In the genomic region with DNA sequence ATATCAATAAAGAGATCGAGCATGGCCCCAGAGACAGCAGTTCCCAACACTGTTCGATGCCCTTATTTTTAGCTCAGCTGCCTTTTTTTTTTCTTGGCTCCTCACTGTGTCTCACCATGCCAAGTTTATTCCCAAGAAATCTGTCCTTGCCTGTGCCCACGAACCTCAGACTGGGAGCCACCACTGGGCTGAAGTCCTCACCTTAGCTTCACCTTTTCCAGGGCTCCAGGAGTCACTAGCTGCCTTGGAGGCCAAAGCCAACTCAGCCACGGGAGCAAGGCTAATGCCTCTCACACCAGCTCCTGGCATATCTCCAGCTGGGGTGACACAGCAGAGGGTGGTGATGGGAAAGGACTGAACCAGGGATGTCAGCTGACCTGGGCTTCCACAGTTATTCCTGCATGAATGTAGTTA, we compare ENCODE assay signal across 10 mouse cellular contexts. TPM values are rescaled to one million over a fixed set of nuclear protein-coding genes. Genes with fewer than 3 reads are reported as not detected.
DNase-seq lines count a peak whose midpoint lies in the region; ATAC-seq and TF ChIP-seq lines count a peak whose summit lies in the region.
"Had no signal": no experiment of that assay in that cellular context is flagged by ENCODE, and none has a peak within 500 bp of the region (broad histone marks: within the 10 kb centered on the region; RNA-seq: fewer than 3 reads in every experiment).

No protein-coding gene starts in this region.

- no peaks in the 10 kb centered on the region for H3K36me3 ChIP-seq in heart, postnatal 0 days (replicated peaks; ENCODE audit: control insufficient read depth, insufficient read depth, low read length)
- H3K36me3 ChIP-seq in midbrain, embryonic 16.5 days (ENCODE audit: control insufficient read depth, insufficient read depth, low read length) = no peaks in the 10 kb centered on the region
- H3K36me3 ChIP-seq: forebrain, embryonic 10.5 days; limb, embryonic 13.5 days had no signal

- H3K4me3 ChIP-seq in heart, postnatal 0 days (ENCODE audit: low read depth, low read length) = no peak overlapping the region
- H3K4me3 ChIP-seq in midbrain, embryonic 16.5 days (ENCODE audit: low read depth, low read length) = no peak overlapping the region
- H3K4me3 ChIP-seq: forebrain, embryonic 10.5 days; limb, embryonic 13.5 days had no signal

- peak overlapping the region; percentile 44; the same call in 1 of the 2 replicates for H3K27ac ChIP-seq in heart, postnatal 0 days (ENCODE audit: low read depth)
- no peak overlapping the region for H3K27ac ChIP-seq in midbrain, embryonic 16.5 days (ENCODE audit: low read length)
- H3K27ac ChIP-seq: forebrain, embryonic 10.5 days; limb, embryonic 13.5 days had no signal

- H3K4me1 ChIP-seq in heart, postnatal 0 days (ENCODE audit: control insufficient read depth, insufficient read depth) = peaks cover 7% of the 10 kb centered on the region
- H3K4me1 ChIP-seq in midbrain, embryonic 16.5 days (ENCODE audit: control insufficient read depth, insufficient read depth, low read length) = no peaks in the 10 kb centered on the region
- H3K4me1 ChIP-seq: forebrain, embryonic 10.5 days had no signal

- no peak for TF ChIP-seq CTCF in heart, postnatal 0 days (IDR thresholded peaks at IDR 0.05; ENCODE audit: low read depth)

- no peaks in the 10 kb centered on the region for H3K27me3 ChIP-seq in heart, postnatal 0 days (ENCODE audit: control insufficient read depth, insufficient read depth, low read length)
- H3K27me3 ChIP-seq in midbrain, embryonic 16.5 days (ENCODE audit: control insufficient read depth, insufficient read depth, low read depth, low read length) = no peaks in the 10 kb centered on the region
- H3K27me3 ChIP-seq: limb, embryonic 13.5 days had no signal

- 19% methylated on average over 4 of the region's 4 CpGs for WGBS in heart, postnatal 0 days
- 77% methylated on average over 4 of the region's 4 CpGs for WGBS in midbrain, embryonic 16.5 days

- DNase-seq in lung, adult 18-20 months = peak; percentile 27 to 34
- DNase-seq in lung, postnatal 25 days (ENCODE audit: low spot score) = no peak
- DNase-seq in adrenal gland, postnatal 25 days = peak; percentile 85
- peak; percentile 35 for DNase-seq in heart, postnatal 0 days (ENCODE audit: low spot score)
- DNase-seq in skeletal muscle tissue, adult 2 months (ENCODE audit: low read depth, low spot score) = peak; percentile 52
- DNase-seq in ovary, postnatal 36 days (ENCODE audit: low spot score) = no peak
- no peak for DNase-seq in embryo, embryonic 10.5 days (ENCODE audit: low spot score)

- TF ChIP-seq EP300 in heart, postnatal 0 days (IDR thresholded peaks at IDR 0.05; ENCODE audit: low read depth) = no peak

- ATAC-seq in heart, postnatal 0 days (ENCODE audit: insufficient read depth, low read depth) = peak; percentile 64
- no peak for ATAC-seq in midbrain, embryonic 16.5 days

- H3K4me2 ChIP-seq in heart, postnatal 0 days (ENCODE audit: low read depth, low read length) = no peak overlapping the region
- H3K4me2 ChIP-seq in midbrain, embryonic 16.5 days (ENCODE audit: low read length) = no peak overlapping the region
- H3K4me2 ChIP-seq: limb, embryonic 13.5 days had no signal

- no peaks in the 10 kb centered on the region for H3K9me3 ChIP-seq in heart, postnatal 0 days (replicated peaks; ENCODE audit: control insufficient read depth, low read length)
- H3K9me3 ChIP-seq in midbrain, embryonic 16.5 days (replicated peaks; ENCODE audit: control insufficient read depth, low read length, poor library complexity, severe bottlenecking) = no peaks in the 10 kb centered on the region; the same call in 1 of the 2 replicates
- H3K9me3 ChIP-seq: forebrain, embryonic 10.5 days; limb, embryonic 13.5 days had no signal

- no peak overlapping the region for H3K9ac ChIP-seq in heart, postnatal 0 days (replicated peaks; ENCODE audit: low read depth, low read length)
- no peak overlapping the region for H3K9ac ChIP-seq in midbrain, embryonic 16.5 days (ENCODE audit: low read depth, low read length)
- H3K9ac ChIP-seq: limb, embryonic 13.5 days had no signal

RNA-seq across cellular contexts. Expression of a gene that starts 11.2 kb away (rescaled TPM):
- total RNA-seq in adrenal gland, postnatal 25 days (2021) = 53.0 and 56.6 TPM in 2 replicates
- total RNA-seq in heart, postnatal 0 days (2014; rRNA removed; ENCODE audit: low replicate concordance) = 51.0 and 53.3 TPM in 2 replicates
- 13.2 and 13.6 TPM in 2 replicates for polyA plus RNA-seq in heart, postnatal 0 days (2015; fragmentation: Nextera tagmentation; extraction: Ambion mirVana)
- polyA plus RNA-seq in midbrain, embryonic 16.5 days (2015; fragmentation: Nextera tagmentation; extraction: Ambion mirVana) = 22.4 and 27.1 TPM in 2 replicates

Comparison
In these comparisons a context has a peak if more than half of its experiments do, and no peak if none do; other contexts are left out.
1. DNase-seq: peak in lung, adult 18-20 months (2 of 2), adrenal gland, postnatal 25 days (single experiment), heart, postnatal 0 days (single experiment) and skeletal muscle tissue, adult 2 months (single experiment); none in lung, postnatal 25 days (single experiment), ovary, postnatal 36 days (single experiment) and embryo, embryonic 10.5 days (single experiment).